Mouse (Mus musculus) lung, postnatal 10 days (tissue): ENCODE measurements around the gene Proca1.
"Not testable (repeated sequence)": the region's sequence is repeated elsewhere in the genome, so short reads cannot be mapped to it uniquely, and the experiment has no call there.

Source experiments
- DNase-seq: peaks from one replicate; pipeline ENCODE4 v3.0.0; 2021

The Proca1 gene

DNA sequence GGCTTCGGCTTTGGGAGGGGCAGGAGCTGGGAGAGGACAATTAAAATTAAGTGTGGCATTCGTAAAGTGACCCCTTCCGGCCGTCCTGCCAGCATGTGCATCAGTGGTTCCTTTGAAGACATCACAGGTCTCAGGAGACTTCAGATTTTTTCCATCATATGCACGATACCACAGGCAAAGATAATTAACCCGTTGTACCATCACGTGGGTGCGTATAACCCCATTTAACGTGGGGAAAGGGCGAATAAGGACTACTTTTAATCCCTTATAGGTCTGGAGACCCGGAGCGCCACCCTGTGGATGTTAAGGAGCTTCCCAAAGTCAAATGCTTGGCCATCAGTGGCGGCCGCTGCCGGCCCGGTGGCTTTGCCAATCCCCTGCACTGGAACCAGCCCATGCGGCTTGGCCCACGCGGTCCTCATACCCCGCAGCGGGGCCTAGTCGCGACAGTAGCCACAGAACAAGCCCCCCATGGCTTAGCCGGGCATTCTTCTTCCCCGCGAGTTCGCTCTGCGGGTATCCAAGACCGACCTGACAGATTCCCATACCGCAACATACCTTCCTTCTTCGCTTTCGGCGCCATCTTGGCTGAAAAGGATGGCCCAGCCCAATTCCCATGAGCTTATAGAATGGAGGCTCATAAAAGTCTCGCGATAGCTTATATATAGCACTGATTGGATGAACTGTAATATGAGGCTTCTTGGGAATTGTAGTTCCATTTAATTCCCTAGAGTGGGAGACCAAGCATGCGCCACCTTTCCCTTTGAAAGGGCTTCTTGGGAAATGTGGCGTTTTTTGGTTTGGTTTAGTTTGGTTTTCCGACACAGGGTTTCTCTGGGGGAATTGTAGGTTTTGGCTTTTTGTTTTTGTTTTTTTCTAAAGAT lies 10.0 kb upstream of the Proca1 start, which contains the start of gene Rpl23a:
TSS of gene Rpl23a (minus strand) at position 624 of the 884 bp plus-strand sequence.
- peak; percentile 84 for DNase-seq

DNA sequence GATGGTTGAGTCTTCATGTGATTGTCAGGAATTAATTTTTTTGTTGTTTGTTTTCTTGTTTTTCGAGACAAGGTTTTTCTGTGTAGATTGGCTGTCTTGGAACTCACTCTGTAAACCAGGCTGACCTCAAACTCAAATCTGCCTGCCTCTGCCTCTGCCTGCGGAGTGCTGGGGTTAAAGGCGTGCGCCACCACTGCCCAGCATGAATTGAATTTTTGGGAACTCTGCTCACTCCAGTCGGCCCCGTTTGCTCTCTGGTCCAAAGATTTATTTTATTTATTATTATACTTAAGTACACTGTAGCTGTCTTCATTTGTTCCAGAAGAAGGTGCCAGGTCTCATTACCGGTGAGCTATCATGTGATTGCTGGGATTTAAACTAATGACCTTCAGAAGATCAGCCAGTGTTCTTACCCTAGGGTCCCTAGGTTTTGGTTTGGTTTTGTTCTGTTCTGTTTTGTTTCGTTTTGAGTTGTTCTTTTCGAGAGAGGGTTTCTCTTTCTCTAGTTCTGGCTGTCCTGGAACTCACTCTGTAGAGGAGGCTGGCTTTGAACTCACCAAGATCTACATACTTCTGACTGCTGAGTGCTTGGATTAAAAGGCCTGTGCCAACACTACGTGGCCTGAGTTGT lies 9.2 kb upstream of the Proca1 start:
- DNase-seq, result no peak

DNA sequence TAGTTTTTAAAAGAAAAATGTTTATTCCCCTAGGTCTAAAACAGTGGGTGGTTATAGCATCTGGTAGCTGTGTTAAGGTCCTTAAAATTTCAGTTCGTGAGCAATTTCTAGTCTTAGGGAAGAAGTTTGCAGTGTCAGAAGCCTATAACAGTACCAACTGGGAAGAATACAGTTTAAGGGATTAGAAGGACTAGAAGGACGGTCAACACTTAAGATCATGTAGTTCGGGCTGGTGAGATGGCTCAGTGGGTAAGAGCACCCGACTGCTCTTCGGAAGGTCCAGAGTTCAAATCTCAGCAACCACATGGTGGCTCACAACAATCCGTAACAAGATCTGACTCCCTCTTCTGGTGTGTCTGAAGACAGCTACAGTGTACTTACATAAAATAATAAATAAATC lies 8.5 kb upstream of the Proca1 start:
- not testable (repeated sequence) for DNase-seq

GRCm38 (mm10) chr11:78188331-78189233 lies 4.6 kb upstream of the Proca1 start, which contains the start of gene Rab34:
Rab34 (plus strand) TSS chr11:78188430.
- DNase-seq, result peak; percentile 93

- DNase-seq, result peak; percentile 93
Observed at GRCm38 (mm10) chr11:78189234-78190040, 3.8 kb upstream of the Proca1 start.

DNA sequence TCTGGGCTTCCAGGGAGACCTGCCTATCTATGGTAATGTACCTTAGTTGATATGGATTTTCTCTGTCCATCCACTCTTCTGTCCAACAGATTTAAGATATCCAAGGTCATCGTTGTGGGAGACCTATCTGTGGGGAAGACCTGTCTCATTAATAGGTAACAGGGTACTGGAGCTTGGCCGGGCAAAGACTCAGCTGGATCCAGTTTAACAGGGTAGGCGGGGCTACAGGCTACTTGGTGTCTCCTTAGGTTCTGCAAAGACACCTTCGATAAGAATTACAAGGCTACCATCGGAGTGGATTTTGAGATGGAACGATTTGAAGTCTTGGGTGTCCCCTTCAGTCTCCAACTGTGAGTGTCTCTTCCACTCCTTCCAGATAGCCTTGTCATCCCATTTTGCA lies 3.2 kb upstream of the Proca1 start:
- no peak for DNase-seq

GRCm38 (mm10) chr11:78194411-78195100 lies 1.4 kb downstream of the Proca1 start:
- peak; percentile 91 for DNase-seq

DNA sequence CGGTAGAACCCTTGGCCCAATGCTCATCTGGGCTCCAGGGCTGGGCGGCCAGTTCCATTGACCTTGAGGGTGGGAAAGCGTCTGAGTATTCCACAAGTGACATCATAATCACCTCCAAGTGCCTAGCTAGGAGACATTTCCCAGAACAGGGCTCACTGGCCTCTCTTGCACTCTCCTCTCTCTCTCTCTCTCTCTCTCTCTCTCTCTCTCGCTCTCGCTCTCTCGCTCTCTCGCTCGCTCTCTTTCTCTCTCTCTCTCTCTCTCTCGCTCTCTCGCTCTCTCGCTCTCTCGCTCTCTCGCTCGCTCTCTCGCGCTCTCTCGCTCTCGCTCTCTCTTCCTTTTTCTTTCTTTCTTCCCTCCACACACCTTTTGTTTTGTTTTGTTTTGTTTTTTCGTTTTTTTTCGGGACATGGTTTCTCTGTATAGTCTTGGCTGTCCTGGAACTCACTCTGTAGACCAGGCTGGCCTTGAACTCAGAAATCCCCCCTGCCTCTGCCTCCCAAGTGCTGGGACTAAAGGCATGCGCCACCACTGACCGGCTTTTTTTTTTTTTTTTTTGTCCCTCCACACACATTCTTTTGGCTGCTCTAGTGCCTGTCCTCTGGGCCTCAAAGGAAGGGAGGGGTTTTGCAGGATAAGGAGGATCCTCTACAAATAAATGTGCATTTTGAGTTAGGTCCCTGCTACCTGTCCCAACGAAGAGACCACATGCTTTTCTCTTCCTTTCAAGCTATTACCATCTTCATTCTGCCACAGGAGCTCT lies 2.1 kb downstream of the Proca1 start:
- no peak for DNase-seq

GRCm38 (mm10) chr11:78202372-78202771 lies 9.2 kb downstream of the Proca1 start:
- no peak for DNase-seq

- DNase-seq, result no peak
Observed at GRCm38 (mm10) chr11:78204287-78204686, 11.1 kb downstream of the Proca1 start.

- no peak for DNase-seq
Observed at GRCm38 (mm10) chr11:78205361-78206206, 12.4 kb downstream of the Proca1 start.

DNA sequence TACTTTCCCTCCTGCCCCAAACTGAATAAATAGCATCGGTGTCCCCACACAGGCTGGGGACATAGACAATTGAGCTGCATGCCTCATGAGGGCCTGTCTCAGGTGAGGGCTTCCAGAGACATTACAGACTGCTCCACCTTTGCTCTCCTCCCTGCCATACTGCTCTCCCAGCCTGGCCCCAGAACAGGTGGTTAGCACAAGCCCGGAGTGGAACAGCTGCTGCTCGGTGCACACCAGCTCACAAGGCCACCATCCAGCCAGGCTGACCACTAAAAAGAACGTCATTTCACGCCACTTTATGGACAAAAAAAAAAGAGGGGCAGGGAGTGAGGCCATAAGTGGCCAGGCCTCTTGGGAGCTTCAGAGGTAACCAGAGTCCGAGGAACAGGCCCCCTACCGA lies 14.0 kb downstream of the Proca1 start:
- no peak for DNase-seq

GRCm38 (mm10) chr11:78209886-78210285 lies 16.7 kb downstream of the Proca1 start:
- DNase-seq, result no peak

- DNase-seq, result no peak
Observed at GRCm38 (mm10) chr11:78210615-78211014, 17.4 kb downstream of the Proca1 start.

DNA sequence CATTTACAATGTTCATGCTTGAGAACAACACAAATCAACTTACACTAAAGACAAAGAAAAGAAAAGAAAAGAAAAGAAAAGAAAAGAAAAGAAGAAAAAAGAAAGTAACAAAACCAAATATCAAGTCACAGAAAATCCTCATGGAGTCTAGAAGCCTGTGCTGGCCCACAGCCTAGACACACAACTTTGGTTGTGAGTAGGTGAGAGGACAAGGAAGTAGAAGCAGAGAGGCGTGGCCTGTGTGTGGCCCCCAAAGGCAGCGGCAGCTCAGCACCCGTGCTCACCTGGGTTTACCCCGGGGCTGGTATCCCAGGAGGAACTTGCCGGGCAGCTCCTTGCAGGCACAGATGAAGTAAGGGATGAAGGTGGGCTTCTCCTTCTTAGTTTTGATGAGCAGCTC lies 18.3 kb downstream of the Proca1 start:
- DNase-seq, result no peak

- DNase-seq, result no peak
Observed at GRCm38 (mm10) chr11:78213086-78213817, 20.1 kb downstream of the Proca1 start.

GRCm38 (mm10) chr11:78215709-78216317 lies 22.6 kb downstream of the Proca1 start:
- no peak for DNase-seq

DNA sequence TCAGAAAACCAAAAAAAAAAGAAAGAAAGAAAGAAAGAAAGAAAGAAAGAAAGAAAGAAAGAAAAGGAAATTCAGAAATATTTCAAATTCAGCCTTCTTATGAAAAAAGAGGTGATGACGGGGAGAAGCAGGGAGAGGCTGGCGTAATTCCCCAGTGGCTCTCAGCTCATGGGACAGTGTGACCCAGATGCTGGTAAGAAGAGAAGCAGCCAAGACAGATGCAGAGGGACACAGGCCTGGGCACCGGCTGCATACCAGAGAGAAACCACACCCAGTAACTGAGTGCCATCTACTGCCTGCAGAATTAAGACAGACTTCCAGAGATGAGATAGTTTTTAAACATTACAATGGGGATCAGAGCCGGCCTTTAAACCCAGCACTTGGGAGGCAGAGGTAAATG lies 30.4 kb downstream of the Proca1 start:
- DNase-seq, result no peak

GRCm38 (mm10) chr11:78231518-78231917 lies 38.3 kb downstream of the Proca1 start:
- DNase-seq, result no peak
